Mouse (Mus musculus) liver, postnatal 0 days (tissue): ENCODE measurements around the gene Celf2.

Source experiments
- CTCF ChIP-seq: sonication (generic); IDR thresholded peaks from 2 replicates; pipeline ENCODE4 v1.5.1; 2016; ENCODE audit warnings: antibody characterized with exemption, low read depth
- EP300 ChIP-seq: IDR thresholded peaks from 2 replicates; pipeline ENCODE4 v1.6.1; 2016; ENCODE audit warnings: antibody characterized with exemption, low read depth, mild to moderate bottlenecking

DNA sequence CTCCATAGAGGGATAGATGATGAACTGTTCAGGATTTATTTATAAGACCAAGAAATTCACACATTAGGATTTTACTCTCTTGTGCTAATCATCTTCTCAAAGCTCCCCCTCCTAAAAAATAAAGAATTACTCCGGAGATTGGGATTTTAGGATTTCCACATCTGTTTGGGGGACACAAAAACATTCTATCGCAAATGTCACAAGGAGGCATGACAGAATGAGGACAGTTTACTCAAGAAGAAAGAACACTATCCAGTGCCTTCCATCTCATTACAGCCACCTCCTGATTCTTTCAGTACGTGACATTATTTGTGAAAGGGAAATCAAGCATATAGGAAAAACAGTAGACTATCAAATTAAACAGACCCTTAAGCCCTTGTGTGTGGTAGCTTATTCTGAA lies 150.5 kb downstream of the Celf2 start:
- TF ChIP-seq CTCF (no peak), EP300 (no peak)
